Mouse (Mus musculus): ENCODE results near the gene Zfp950.

The Zfp950 gene

GRCm38 (mm10) chr19:61057581-61057980, 83.1 kb downstream of the Zfp950 start:
- DNase-seq (ENCODE audit: low spot score in 2 of 2): no peak

GRCm38 (mm10) chr19:61056783-61057410, 83.7 kb downstream of the Zfp950 start:
- no peak for DNase-seq (ENCODE audit: low spot score in 2 of 2)

GRCm38 (mm10) chr19:61052786-61053185, 87.9 kb downstream of the Zfp950 start:
- DNase-seq (ENCODE audit: low spot score in 2 of 2): no peak

- DNase-seq (ENCODE audit: low spot score in 2 of 2): no peak
Observed at GRCm38 (mm10) chr19:61052008-61052407, 88.6 kb downstream of the Zfp950 start.

- no peak for DNase-seq (ENCODE audit: low spot score in 2 of 2)
Observed at GRCm38 (mm10) chr19:61051151-61051550, 89.5 kb downstream of the Zfp950 start.

- DNase-seq (ENCODE audit: low spot score in 2 of 2): no peak
Observed at GRCm38 (mm10) chr19:61049413-61049812, 91.2 kb downstream of the Zfp950 start.

GRCm38 (mm10) chr19:61048646-61049045, 92.0 kb downstream of the Zfp950 start:
- DNase-seq (ENCODE audit: low spot score in 2 of 2): no peak

- no peak for DNase-seq (ENCODE audit: low spot score in 2 of 2)
Observed at GRCm38 (mm10) chr19:61039151-61039550, 101.5 kb downstream of the Zfp950 start.

GRCm38 (mm10) chr19:61031570-61031969, 109.1 kb downstream of the Zfp950 start:
- DNase-seq (ENCODE audit: low spot score in 2 of 2): no peak

GRCm38 (mm10) chr19:61021939-61022566, 118.6 kb downstream of the Zfp950 start:
- DNase-seq (ENCODE audit: low spot score in 2 of 2): no peak

GRCm38 (mm10) chr19:61021502-61021901, 119.1 kb downstream of the Zfp950 start:
- no peak for DNase-seq (ENCODE audit: low spot score in 2 of 2)

- no peak for DNase-seq (ENCODE audit: low spot score in 2 of 2)
Observed at GRCm38 (mm10) chr19:61017477-61018266, 123.0 kb downstream of the Zfp950 start.

- DNase-seq (ENCODE audit: low spot score in 2 of 2): no peak
Observed at GRCm38 (mm10) chr19:61009266-61009665, 131.4 kb downstream of the Zfp950 start.

Data from frontal cortex, postnatal 14 days (tissue).